Mouse (Mus musculus): ENCODE results near the gene Mef2c.

Mef2c gene

GRCm38 (mm10) chr13:83503919-83504318 is at the start of gene Mef2c:
Gene Mef2c (plus strand): TSS chr13:83504034.
- no peak for DNase-seq

- DNase-seq: peak; percentile 4
Measured at GRCm38 (mm10) chr13:83458729-83459128, 45.1 kb upstream of the Mef2c start.

- no peak for DNase-seq
Measured at GRCm38 (mm10) chr13:83459600-83459999, 44.2 kb upstream of the Mef2c start.

- DNase-seq: no peak
Measured at GRCm38 (mm10) chr13:83460620-83461019, 43.2 kb upstream of the Mef2c start.

GRCm38 (mm10) chr13:83461556-83461955 is 42.3 kb upstream of the Mef2c start:
- no peak for DNase-seq

- no peak for DNase-seq
Measured at GRCm38 (mm10) chr13:83466756-83467155, 37.1 kb upstream of the Mef2c start.

- no peak for DNase-seq
Measured at GRCm38 (mm10) chr13:83468794-83469193, 35.0 kb upstream of the Mef2c start.

- DNase-seq: no peak
Measured at GRCm38 (mm10) chr13:83473755-83474154, 30.1 kb upstream of the Mef2c start.

GRCm38 (mm10) chr13:83480388-83480787 is 23.4 kb upstream of the Mef2c start:
- no peak for DNase-seq

- no peak for DNase-seq
Measured at GRCm38 (mm10) chr13:83481310-83481709, 22.5 kb upstream of the Mef2c start.

- no peak for DNase-seq
Measured at GRCm38 (mm10) chr13:83482087-83482486, 21.7 kb upstream of the Mef2c start.

GRCm38 (mm10) chr13:83484215-83484614 is 19.6 kb upstream of the Mef2c start:
- DNase-seq: no peak

- no peak for DNase-seq
Measured at GRCm38 (mm10) chr13:83484721-83485369, 19.0 kb upstream of the Mef2c start.

GRCm38 (mm10) chr13:83492051-83492450 is 11.8 kb upstream of the Mef2c start:
- no peak for DNase-seq

GRCm38 (mm10) chr13:83497708-83498107 is 6.1 kb upstream of the Mef2c start:
- no peak for DNase-seq

GRCm38 (mm10) chr13:83499526-83499925 is 4.3 kb upstream of the Mef2c start:
- DNase-seq: no peak

- DNase-seq: no peak
Measured at GRCm38 (mm10) chr13:83507687-83508086, 3.9 kb downstream of the Mef2c start.

- DNase-seq: no peak
Measured at GRCm38 (mm10) chr13:83515013-83515547, 11.2 kb downstream of the Mef2c start.

GRCm38 (mm10) chr13:83517660-83518609 is 14.1 kb downstream of the Mef2c start:
- peak; percentile 38 for DNase-seq

- DNase-seq: no peak
Measured at GRCm38 (mm10) chr13:83520807-83521206, 17.0 kb downstream of the Mef2c start.

GRCm38 (mm10) chr13:83523232-83523969 is 19.6 kb downstream of the Mef2c start:
- peak; percentile 20 for DNase-seq

GRCm38 (mm10) chr13:83524159-83524901 is 20.5 kb downstream of the Mef2c start:
- peak; percentile 36 for DNase-seq
